Comparison of ENCODE assay signal across 8 mouse cellular contexts in the genomic region with DNA sequence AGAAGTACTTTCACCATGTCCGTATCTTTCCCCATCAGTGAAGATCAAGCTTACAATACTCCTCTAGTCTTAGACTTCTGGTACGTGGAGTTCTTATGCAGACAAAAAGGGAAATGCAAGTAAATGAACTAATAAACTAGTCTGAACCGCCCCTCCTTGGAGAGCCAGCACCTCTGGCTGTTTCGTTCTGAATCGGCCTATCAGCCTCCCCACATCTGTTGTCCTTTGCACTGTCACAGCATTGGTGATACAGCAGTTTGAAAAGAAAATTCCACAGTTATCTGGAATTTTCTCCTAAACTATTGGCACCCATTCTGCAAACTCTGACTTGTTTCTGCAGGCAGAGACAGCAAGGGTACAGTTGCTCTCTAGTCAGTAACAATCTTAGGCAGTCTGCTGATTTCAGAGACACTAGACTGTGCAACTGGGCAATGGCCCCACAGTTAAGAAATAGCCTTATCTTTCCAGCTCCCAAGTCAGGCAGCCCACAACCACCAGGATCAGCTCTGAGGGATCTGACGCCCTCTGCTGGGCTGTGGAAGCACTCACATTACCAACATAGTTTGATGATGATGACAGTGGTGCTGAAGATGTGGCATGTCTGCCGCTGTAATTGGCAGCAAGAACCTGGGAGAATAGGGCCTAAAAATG.
DNase-seq lines count a peak whose midpoint lies in the region; ATAC-seq and TF ChIP-seq lines count a peak whose summit lies in the region.

No protein-coding gene starts in this region.

- TF ChIP-seq POLR2A in cortical plate, adult 2 months (IDR thresholded peaks at IDR 0.05; ENCODE audit: extremely low read depth, insufficient read depth, low read length): no peak

- 78% methylated on average over 7 of the region's 7 CpGs for WGBS in forebrain, embryonic 10.5 days
- WGBS in forebrain, embryonic 12.5 days: 78% methylated on average over 7 of the region's 7 CpGs

- peak; percentile 59 for TF ChIP-seq CTCF in cortical plate, adult 2 months (IDR thresholded peaks at IDR 0.05; ENCODE audit: extremely low read depth, insufficient read depth, low read length)

- H3K27ac ChIP-seq in forebrain, embryonic 10.5 days: no peak overlapping the region
- H3K27ac ChIP-seq in forebrain, embryonic 12.5 days: no peak overlapping the region
- H3K27ac ChIP-seq in cortical plate, adult 2 months (ENCODE audit: insufficient read depth, low read length): no peak overlapping the region

- H3K36me3 ChIP-seq in forebrain, embryonic 10.5 days (replicated peaks): no peaks in the 10 kb centered on the region; the same call in 1 of the 2 replicates
- no peaks in the 10 kb centered on the region for H3K36me3 ChIP-seq in forebrain, embryonic 12.5 days (replicated peaks)
- H3K36me3 ChIP-seq in splenic B cell, adult 2 months (ENCODE audit: control insufficient read depth, insufficient read depth, low read length, poor library complexity, severe bottlenecking): no peaks in the 10 kb centered on the region; the same call in 1 of the 2 replicates

- H3K27me3 ChIP-seq in forebrain, embryonic 10.5 days (ENCODE audit: poor library complexity, severe bottlenecking): no peaks in the 10 kb centered on the region
- H3K27me3 ChIP-seq in forebrain, embryonic 12.5 days: no peaks in the 10 kb centered on the region
- no peaks in the 10 kb centered on the region for H3K27me3 ChIP-seq in splenic B cell, adult 2 months (ENCODE audit: control insufficient read depth, insufficient read depth, low read length, poor library complexity, severe bottlenecking)

- intact Hi-C loops in heart, postnatal 10 days (cut with DNase I): loop anchor here (2.0 to 5.0 kb wide), 2 partner anchors 197 to 324 kb away; partner anchors contain the start of genes Gm10322 and Mcu

- no peak overlapping the region for H3K4me2 ChIP-seq in forebrain, embryonic 12.5 days

- ATAC-seq in forebrain, embryonic 12.5 days (ENCODE audit: low FRiP score): no peak

- H3K4me3 ChIP-seq in forebrain, embryonic 10.5 days: no peak overlapping the region
- no peak overlapping the region for H3K4me3 ChIP-seq in forebrain, embryonic 12.5 days (replicated peaks)
- no peak overlapping the region for H3K4me3 ChIP-seq in cortical plate, adult 2 months (ENCODE audit: insufficient read depth, low read length)

- H3K9ac ChIP-seq in forebrain, embryonic 12.5 days: no peak overlapping the region

- peak; percentile 35 for DNase-seq in forebrain, embryonic 10.5 days (ENCODE audit: extremely low spot score, low spot score)
- DNase-seq in spleen, adult 12 weeks (ENCODE audit: low spot score): peak; percentile 41
- DNase-seq in spleen, adult 18-20 months: no peak
- DNase-seq in heart, postnatal 10 days: peak; percentile 71 to 72
- DNase-seq in lung, adult 18-20 months: peak; percentile 41 to 64
- peak; percentile 29 for DNase-seq in splenic B cell, adult 2 months (ENCODE audit: low read depth, low spot score)

- H3K4me1 ChIP-seq in forebrain, embryonic 10.5 days: peaks cover 18% of the 10 kb centered on the region
- peaks cover 8% of the 10 kb centered on the region for H3K4me1 ChIP-seq in forebrain, embryonic 12.5 days
- peaks cover 4% of the 10 kb centered on the region; the same call in 1 of the 2 replicates for H3K4me1 ChIP-seq in cortical plate, adult 2 months (ENCODE audit: control insufficient read depth, insufficient read depth, low read length)

- no peaks in the 10 kb centered on the region for H3K9me3 ChIP-seq in forebrain, embryonic 10.5 days
- no peaks in the 10 kb centered on the region for H3K9me3 ChIP-seq in forebrain, embryonic 12.5 days

Comparison
In these comparisons a context has a peak if more than half of its experiments do, and no peak if none do; other contexts are left out.
1. DNase-seq: peak in forebrain, embryonic 10.5 days (single experiment), spleen, adult 12 weeks (single experiment), heart, postnatal 10 days (2 of 2), lung, adult 18-20 months (2 of 2) and splenic B cell, adult 2 months (single experiment); none in spleen, adult 18-20 months (0 of 2).